10 mouse cellular contexts compared by ENCODE assay signal in the genomic region with DNA sequence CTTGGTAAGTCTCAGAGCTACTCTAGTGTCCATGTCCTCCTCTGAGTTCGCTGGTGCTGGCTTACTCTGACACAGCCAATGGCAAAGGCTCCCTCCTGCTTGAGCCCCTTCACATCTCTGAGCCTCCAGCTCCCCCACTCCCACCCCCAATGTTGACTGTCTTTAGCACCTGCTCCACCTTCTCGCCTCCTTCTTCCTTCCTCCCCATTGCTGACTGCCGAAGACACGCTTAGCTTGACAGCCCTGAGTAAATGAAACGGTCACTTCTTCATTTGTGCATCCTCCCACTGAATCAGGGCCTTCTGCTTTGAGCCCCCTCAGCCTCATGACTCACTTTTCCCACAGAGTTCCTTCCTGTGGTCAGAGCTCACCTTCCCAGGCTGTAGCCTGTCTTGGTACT. TPM values are rescaled to one million over a fixed set of nuclear protein-coding genes. Genes with fewer than 3 reads are reported as not detected.
DNase-seq lines count a peak whose midpoint lies in the region; ATAC-seq and TF ChIP-seq lines count a peak whose summit lies in the region.
"Had no signal": no experiment of that assay in that cellular context is flagged by ENCODE, and none has a peak within 500 bp of the region (broad histone marks: within the 10 kb centered on the region; RNA-seq: fewer than 3 reads in every experiment).

No protein-coding gene starts in this region.

- TF ChIP-seq CTCF in liver, embryonic 14.5 days (IDR thresholded peaks at IDR 0.05; ENCODE audit: low read depth): no peak

- no peaks in the 10 kb centered on the region for H3K36me3 ChIP-seq in liver, embryonic 11.5 days (ENCODE audit: control insufficient read depth, insufficient read depth, low read length)
- no peaks in the 10 kb centered on the region for H3K36me3 ChIP-seq in liver, embryonic 14.5 days (replicated peaks; ENCODE audit: control insufficient read depth, insufficient read depth, low read depth)

- no peaks in the 10 kb centered on the region for H3K9me3 ChIP-seq in liver, embryonic 11.5 days (ENCODE audit: control insufficient read depth, low read length)
- no peaks in the 10 kb centered on the region for H3K9me3 ChIP-seq in liver, embryonic 14.5 days (ENCODE audit: control insufficient read depth, low read length)

- TF ChIP-seq EP300 in liver, embryonic 14.5 days (IDR thresholded peaks at IDR 0.05; ENCODE audit: low read depth): no peak

- H3K4me2 ChIP-seq in liver, embryonic 11.5 days: peak overlapping the region; percentile 96; the same call in 1 of the 2 replicates
- peak overlapping the region; percentile 29 for H3K4me2 ChIP-seq in liver, embryonic 14.5 days (ENCODE audit: low read depth)

- peaks cover 54% of the 10 kb centered on the region for H3K27me3 ChIP-seq in liver, embryonic 11.5 days (replicated peaks; ENCODE audit: control insufficient read depth, insufficient read depth, low read length)
- peaks cover 43% of the 10 kb centered on the region for H3K27me3 ChIP-seq in liver, embryonic 14.5 days (ENCODE audit: control insufficient read depth, insufficient read depth, low read length)

- H3K27ac ChIP-seq in liver, embryonic 11.5 days (ENCODE audit: low read depth, low read length): no peak overlapping the region
- no peak overlapping the region for H3K27ac ChIP-seq in liver, embryonic 14.5 days

- 51% methylated on average over 5 of the region's 5 CpGs for WGBS in liver, embryonic 11.5 days
- 27% methylated on average over 5 of the region's 5 CpGs for WGBS in liver, embryonic 14.5 days (ENCODE audit: insufficient replicate concordance)

- no peak for ATAC-seq in liver, embryonic 11.5 days (replicated peaks; ENCODE audit: low FRiP score)
- ATAC-seq in common myeloid progenitor, adult 5-6 weeks (replicated peaks; ENCODE audit: low read depth, poor library complexity, severe bottlenecking): 0 out of 2 replicates have a peak, but pooled peaks have one; percentile 6
- no peak for ATAC-seq in liver, embryonic 14.5 days (ENCODE audit: insufficient read depth)
- no peak for ATAC-seq in erythroblast, adult 5-6 weeks (replicated peaks; ENCODE audit: low FRiP score, poor library complexity, severe bottlenecking)

- no peak overlapping the region for H3K4me3 ChIP-seq in liver, embryonic 11.5 days (ENCODE audit: low read depth, low read length)
- H3K4me3 ChIP-seq in liver, embryonic 14.5 days (ENCODE audit: insufficient read depth in 1 of 2, low read depth in 2 of 2, low read length in 2 of 2): peak overlapping the region in 1 of 2 experiments; percentile 30; a peak in 1 of 4 replicates

- peaks cover 13% of the 10 kb centered on the region for H3K4me1 ChIP-seq in liver, embryonic 11.5 days (replicated peaks; ENCODE audit: control insufficient read depth, insufficient read depth, low read length)
- peaks cover 0 to 5% of the 10 kb centered on the region in 2 experiments; a peak in 2 of 4 replicates for H3K4me1 ChIP-seq in liver, embryonic 14.5 days (replicated peaks; ENCODE audit: control insufficient read depth in 2 of 2, insufficient read depth in 2 of 2, low read length in 1 of 2)

- H3K9ac ChIP-seq in liver, embryonic 11.5 days (ENCODE audit: low read depth, low read length): no peak overlapping the region
- no peak overlapping the region for H3K9ac ChIP-seq in liver, embryonic 14.5 days (replicated peaks)

- no peak for DNase-seq in liver, embryonic 11.5 days (ENCODE audit: low spot score)
- no peak for DNase-seq in liver
- no peak for DNase-seq in liver, embryonic 14.5 days (ENCODE audit: low read depth in 3 of 3, low spot score in 3 of 3)
- peak; percentile 43 to 68 for DNase-seq in thymus, adult 18-20 months
- no peak for DNase-seq in urinary bladder, adult 2 months (ENCODE audit: low spot score)
- DNase-seq: cerebellum, postnatal 14 days; kidney, postnatal 36 days; lung, adult 18-20 months had no signal

RNA-seq across cellular contexts. Expression of gene Tm6sf1, which starts 2.2 kb away (rescaled TPM):
- 12.1 and 12.5 TPM in 2 replicates for polyA plus RNA-seq in liver, embryonic 11.5 days (2014; fragmentation: Nextera tagmentation; extraction: Ambion mirVana)
- total RNA-seq in common myeloid progenitor, adult 5-6 weeks (2017): 122 and 127 TPM in 2 replicates
- 8.9 and 9.4 TPM in 2 replicates for polyA plus RNA-seq in liver, embryonic 14.5 days (2012; rRNA removed)
- 6.4 and 7.9 TPM in 2 replicates for polyA plus RNA-seq in liver, embryonic 14.5 days (2014; fragmentation: Nextera tagmentation; extraction: Ambion mirVana)
- 15.2 and 21.4 TPM in 2 replicates for polyA plus RNA-seq in urinary bladder, adult 2 months (2012; rRNA removed)
- 35.3 and 48.8 TPM in 2 replicates for total RNA-seq in erythroblast, adult 5-6 weeks (2015; ENCODE audit: low replicate concordance)
- total RNA-seq in erythroblast, adult 5-6 weeks (2017; ENCODE audit: low replicate concordance): 37.1 and 44.6 TPM in 2 replicates

RNA-seq across cellular contexts. Expression of gene Gm10160, which starts 5.4 kb away (rescaled TPM):
- polyA plus RNA-seq in liver, embryonic 11.5 days (2014; fragmentation: Nextera tagmentation; extraction: Ambion mirVana): not detected in 2 replicates
- not detected in 2 replicates for total RNA-seq in common myeloid progenitor, adult 5-6 weeks (2017)
- polyA plus RNA-seq in liver, embryonic 14.5 days (2012; rRNA removed): not detected in 2 replicates
- polyA plus RNA-seq in liver, embryonic 14.5 days (2014; fragmentation: Nextera tagmentation; extraction: Ambion mirVana): not detected in 2 replicates
- not detected in 2 replicates for polyA plus RNA-seq in urinary bladder, adult 2 months (2012; rRNA removed)
- total RNA-seq in erythroblast, adult 5-6 weeks (2015; ENCODE audit: low replicate concordance): not detected in 2 replicates
- total RNA-seq in erythroblast, adult 5-6 weeks (2017; ENCODE audit: low replicate concordance): not detected in 2 replicates

RNA-seq across cellular contexts. Expression of gene Btbd1, which starts 31.8 kb away (rescaled TPM):
- polyA plus RNA-seq in liver, embryonic 11.5 days (2014; fragmentation: Nextera tagmentation; extraction: Ambion mirVana): 52.0 and 52.7 TPM in 2 replicates
- total RNA-seq in common myeloid progenitor, adult 5-6 weeks (2017): 99.7 and 120 TPM in 2 replicates
- 8.8 and 15.3 TPM in 2 replicates for polyA plus RNA-seq in liver, embryonic 14.5 days (2012; rRNA removed)
- polyA plus RNA-seq in liver, embryonic 14.5 days (2014; fragmentation: Nextera tagmentation; extraction: Ambion mirVana): 29.1 and 29.8 TPM in 2 replicates
- 54.1 and 60.4 TPM in 2 replicates for polyA plus RNA-seq in urinary bladder, adult 2 months (2012; rRNA removed)
- total RNA-seq in erythroblast, adult 5-6 weeks (2015; ENCODE audit: low replicate concordance): 12.7 and 16.9 TPM in 2 replicates
- total RNA-seq in erythroblast, adult 5-6 weeks (2017; ENCODE audit: low replicate concordance): 23.1 and 39.8 TPM in 2 replicates

Comparison
In these comparisons a context has a peak if more than half of its experiments do, and no peak if none do; other contexts are left out.
1. DNase-seq: peak in thymus, adult 18-20 months (2 of 2); none in liver, embryonic 11.5 days (single experiment), liver (single experiment), liver, embryonic 14.5 days (0 of 3) and urinary bladder, adult 2 months (single experiment).